Mouse (Mus musculus) small intestine, adult 2 months (tissue): ENCODE measurements around the gene Aldob. TPM values are rescaled to one million over a fixed set of nuclear protein-coding genes. Genes with fewer than 3 reads are reported as not detected.

ENCODE experiments used
- H3K27ac ChIP-seq: fragments of 200-500 bp; 2 replicates; pipeline ENCODE4 v1.5.1; 2012; ENCODE audit warnings: low read depth, low read length, control low read depth, inconsistent platforms; ENCODE audit not compliant: insufficient read depth
- H3K27me3 ChIP-seq: fragments of 200-500 bp; 2 replicates; pipeline ENCODE4 v1.6.1; 2012; ENCODE audit warnings: mild to moderate bottlenecking, moderate library complexity, low read length, inconsistent platforms; ENCODE audit not compliant: control insufficient read depth, insufficient read depth
- H3K36me3 ChIP-seq: fragments of 200-500 bp; 2 replicates; pipeline ENCODE4 v1.6.1; 2012; ENCODE audit warnings: mild to moderate bottlenecking, low read length, control low read depth, inconsistent platforms; ENCODE audit not compliant: control insufficient read depth, insufficient read depth
- H3K4me1 ChIP-seq: fragments of 200-500 bp; 2 replicates; pipeline ENCODE4 v1.6.1; 2012; ENCODE audit warnings: low read length, inconsistent platforms, mixed read lengths; ENCODE audit not compliant: control insufficient read depth, insufficient read depth, insufficient read length
- H3K4me3 ChIP-seq: fragments of 200-500 bp; 2 replicates; pipeline ENCODE4 v1.5.1; 2012; ENCODE audit warnings: low read depth, mild to moderate bottlenecking, control low read depth, inconsistent platforms, low read length, moderate library complexity
- CTCF ChIP-seq: fragments of 200-500 bp; IDR thresholded peaks from 2 replicates; pipeline ENCODE4 v1.5.1; 2012; ENCODE audit warnings: low read depth, mild to moderate bottlenecking, control low read depth, inconsistent platforms, low read length, moderate library complexity, mixed read lengths; ENCODE audit not compliant: insufficient replicate concordance, insufficient read length; ENCODE audit errors: extremely low read depth
- POLR2A ChIP-seq: fragments of 200-500 bp; IDR thresholded peaks from 2 replicates; pipeline ENCODE4 v1.6.1; 2012; ENCODE audit warnings: low read depth, mild to moderate bottlenecking, control low read depth, inconsistent platforms, low read length, moderate library complexity
- WGBS: fragments of 180-500 bp; shearing (Covaris S2); methylation state at CpG from one replicate; pipeline ENCODE4 v1.1.7; 2018; 5-methylcytosine and 5-hydroxymethylcytosine counted together
- polyA plus RNA-seq: library from polyadenylated mRNA; depleted of rRNA; stranded (reverse); fragments of >200 nt; gene quantifications from 2 replicates; pipeline ENCODE4 v1.2.3, GENCODE M21; 2012

Gene Aldob
- polyA plus RNA-seq, 1 experiment, result 1,402 TPM

GRCm38 (mm10) chr4:49535675-49536294, 13.6 kb downstream of the Aldob start:
- H3K27me3 ChIP-seq, result no peaks in the 10 kb centered on the region
- TF ChIP-seq POLR2A (no peak), CTCF (no peak)
- H3K27ac ChIP-seq, result no peak overlapping the region
- H3K36me3 ChIP-seq, result peaks cover 40% of the 10 kb centered on the region
- H3K4me1 ChIP-seq, result no peaks in the 10 kb centered on the region
- no peak overlapping the region for H3K4me3 ChIP-seq
- WGBS, result 94% methylated on average over 4 of the region's 4 CpGs

- no peaks in the 10 kb centered on the region for H3K27me3 ChIP-seq
- TF ChIP-seq CTCF (no peak), POLR2A (no peak)
- H3K27ac ChIP-seq, result no peak overlapping the region
- H3K36me3 ChIP-seq, result peaks cover 37% of the 10 kb centered on the region
- H3K4me3 ChIP-seq, result no peak overlapping the region
- 89% methylated on average over 3 of the region's 3 CpGs for WGBS
- H3K4me1 ChIP-seq, result no peaks in the 10 kb centered on the region
Observed at GRCm38 (mm10) chr4:49535036-49535435, 14.3 kb downstream of the Aldob start.

- Histone ChIP-seq H3K4me3 (no peak overlapping the region), H3K27me3 (no peaks in the 10 kb centered on the region), H3K4me1 (peaks cover 5% of the 10 kb centered on the region; the same call in 1 of the 2 replicates), H3K27ac (no peak overlapping the region), H3K36me3 (no peaks in the 10 kb centered on the region)
- 82% methylated on average over 9 of the region's 9 CpGs for WGBS
- TF ChIP-seq POLR2A, result no peak
- no peak for TF ChIP-seq CTCF
Observed at GRCm38 (mm10) chr4:49522576-49522975, 26.8 kb downstream of the Aldob start.

GRCm38 (mm10) chr4:49521346-49521745, 28.0 kb downstream of the Aldob start:
- H3K27ac ChIP-seq, result no peak overlapping the region
- no peak for TF ChIP-seq POLR2A
- no peak for TF ChIP-seq CTCF
- H3K36me3 ChIP-seq, result no peaks in the 10 kb centered on the region
- peaks cover 5% of the 10 kb centered on the region; the same call in 1 of the 2 replicates for H3K4me1 ChIP-seq
- H3K4me3 ChIP-seq, result peak overlapping the region; percentile 74
- H3K27me3 ChIP-seq, result no peaks in the 10 kb centered on the region
- 2% methylated on average over 17 of the region's 17 CpGs for WGBS

GRCm38 (mm10) chr4:49520572-49521340, 28.6 kb downstream of the Aldob start, which contains the start of the genes Mrpl50 and Zfp189:
Gene Mrpl50, minus strand, starts transcription at chr4:49521093.
Gene Zfp189, plus strand, starts transcription at chr4:49521176.
- Histone ChIP-seq H3K27ac (peak within 1 kb of the TSS; percentile 7; the same call in 1 of the 2 replicates), H3K4me3 (peak within 1 kb of the TSS; percentile 74), H3K4me1 (peaks cover 5% of the 10 kb centered on the region; the same call in 1 of the 2 replicates), H3K36me3 (no peaks in the 10 kb centered on the region), H3K27me3 (no peaks in the 10 kb centered on the region)
- TF ChIP-seq CTCF, result no peak
- peak; percentile 67; the same call in 1 of the 2 replicates for TF ChIP-seq POLR2A
- WGBS, result under 1% methylated on average over 41 of the region's 41 CpGs

- Histone ChIP-seq H3K36me3 (peaks cover under 1% of the 10 kb centered on the region; the same call in 1 of the 2 replicates), H3K27ac (no peak overlapping the region), H3K4me3 (no peak overlapping the region), H3K4me1 (peaks cover 5% of the 10 kb centered on the region; the same call in 1 of the 2 replicates), H3K27me3 (no peaks in the 10 kb centered on the region)
- peak; percentile 30; the same call in 1 of the 2 replicates for TF ChIP-seq CTCF
- TF ChIP-seq POLR2A, result no peak
- 77% methylated on average over 5 of the region's 5 CpGs for WGBS
Observed at GRCm38 (mm10) chr4:49519476-49519875, 29.9 kb downstream of the Aldob start.

GRCm38 (mm10) chr4:49514441-49514840, 34.9 kb downstream of the Aldob start:
- 96% methylated on average over 6 of the region's 6 CpGs for WGBS
- Histone ChIP-seq H3K36me3 (peaks cover 19% of the 10 kb centered on the region), H3K4me1 (peaks cover 5% of the 10 kb centered on the region; the same call in 1 of the 2 replicates)

More at GRCm38 (mm10) chr4:49514441-49514840, 34.9 kb downstream of the Aldob start:
- Histone ChIP-seq H3K27me3 (no peaks in the 10 kb centered on the region), H3K4me3 (no peak overlapping the region), H3K27ac (no peak overlapping the region)
- no peak for TF ChIP-seq CTCF
